Mouse (Mus musculus): Measurements from ENCODE around the gene Rsl1d1. TPM values are rescaled to one million over a fixed set of nuclear protein-coding genes. Genes with fewer than 3 reads are reported as not detected.

Gene Rsl1d1
- polyA plus RNA-seq, 1 experiment from 2014 or later: 245 TPM

Other genes with a start within 250 kb of the Rsl1d1 start
- gene Snn, start 142.4 kb downstream of the Rsl1d1 start, polyA plus RNA-seq (2014; fragmentation: Nextera tagmentation; extraction: Ambion mirVana): 96.5 and 113 TPM in 2 replicates
- 71.4 and 71.6 TPM in 2 replicates for gene Litaf, start 137.2 kb downstream of the Rsl1d1 start, polyA plus RNA-seq (2014; fragmentation: Nextera tagmentation; extraction: Ambion mirVana)
- gene Txndc11, start 68.7 kb downstream of the Rsl1d1 start, polyA plus RNA-seq (2014; fragmentation: Nextera tagmentation; extraction: Ambion mirVana): 31.3 and 33.4 TPM in 2 replicates
- gene Zc3h7a, start 26.9 kb downstream of the Rsl1d1 start, polyA plus RNA-seq (2014; fragmentation: Nextera tagmentation; extraction: Ambion mirVana): 104 and 113 TPM in 2 replicates
- 87.4 and 94.3 TPM in 2 replicates for gene Gspt1, start 51.0 kb upstream of the Rsl1d1 start, polyA plus RNA-seq (2014; fragmentation: Nextera tagmentation; extraction: Ambion mirVana)
- 0.22 TPM in 1 of 2 replicates, not detected in the other for gene Tnfrsf17, start 110.5 kb upstream of the Rsl1d1 start, polyA plus RNA-seq (2014; fragmentation: Nextera tagmentation; extraction: Ambion mirVana)
- gene Snx29, start 119.6 kb upstream of the Rsl1d1 start, polyA plus RNA-seq (2014; fragmentation: Nextera tagmentation; extraction: Ambion mirVana): 10.3 and 15.3 TPM in 2 replicates